Mouse (Mus musculus) erythroblast, embryonic 14.5 days (primary cell): ENCODE results near the gene 1190007I07Rik.
"Not testable (repeated sequence)": the region's sequence is repeated elsewhere in the genome, so short reads cannot be mapped to it uniquely, and the experiment has no call there.

Experiments
- GATA1 ChIP-seq: IDR thresholded peaks from 2 replicates; pipeline ENCODE4 v1.6.1; 2012; ENCODE audit warnings: low read length, inconsistent platforms, mixed read lengths
- TAL1 ChIP-seq: IDR thresholded peaks from 3 replicates; pipeline ENCODE4 v1.6.1; 2012; ENCODE audit warnings: low read length, inconsistent platforms, mixed read lengths

DNA sequence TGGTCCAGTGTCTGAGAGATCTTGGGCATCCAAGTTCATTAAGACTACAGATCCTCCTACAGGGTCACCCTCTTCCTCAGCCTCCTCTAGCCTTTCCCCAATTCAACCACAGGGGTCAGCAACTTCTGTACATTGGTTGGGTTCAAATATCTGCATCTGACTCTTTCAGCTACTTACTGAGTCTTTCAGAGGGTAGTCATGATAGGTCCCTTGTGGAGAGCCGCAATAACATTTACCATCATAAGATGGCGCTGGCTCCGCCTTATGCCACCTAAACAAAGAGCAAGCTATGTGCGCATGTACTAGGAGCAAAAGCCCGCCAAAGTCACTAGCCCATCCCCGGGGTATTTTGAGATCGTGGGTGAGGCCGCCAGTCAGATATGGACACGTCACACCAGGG, 33.4 kb downstream of the 1190007I07Rik start:
- not testable (repeated sequence) for TF ChIP-seq GATA1, TAL1
